Mouse (Mus musculus): Measurements from ENCODE around the gene Dusp16. TPM values are rescaled to one million over a fixed set of nuclear protein-coding genes. Genes with fewer than 3 reads are reported as not detected.

Gene Dusp16
- total RNA-seq, 2 experiments from 2014 or later: 7.3 to 7.6 TPM

Other genes starting within 250 kb of the Dusp16 start
- 10 to 100 TPM; 52.8 to 58.7 TPM for gene Lrp6, start 225.7 kb downstream of the Dusp16 start, total RNA-seq (2021)
- gene Mansc1, start 160.1 kb downstream of the Dusp16 start, total RNA-seq (2021): 1 to 10 TPM; 3.5 to 3.9 TPM
- gene Borcs5, start 153.1 kb downstream of the Dusp16 start, total RNA-seq (2021): 10 to 100 TPM; 25.7 to 26.7 TPM
- 10 to 100 TPM; 11.6 to 12.4 TPM for gene Crebl2, start 37.5 kb upstream of the Dusp16 start, total RNA-seq (2021)
- 10 to 100 TPM; 27.1 to 27.2 TPM for gene Gpr19, start 106.0 kb upstream of the Dusp16 start, total RNA-seq (2021)
- gene Cdkn1b, start 127.8 kb upstream of the Dusp16 start, total RNA-seq (2021): 10 to 100 TPM; 54.2 to 58.4 TPM
- gene Apold1, start 189.1 kb upstream of the Dusp16 start, total RNA-seq (2021): 1 to 10 TPM; 4.0 to 4.8 TPM
- 10 to 100 TPM; 52.4 to 55.2 TPM for gene Ddx47, start 219.0 kb upstream of the Dusp16 start, total RNA-seq (2021)